Mouse (Mus musculus): ENCODE results near the gene Ttc32. TPM values are rescaled to one million over a fixed set of nuclear protein-coding genes. Genes with fewer than 3 reads are reported as not detected.

The Ttc32 gene
- total and polyA plus RNA-seq, 2 experiments from 2014 or later: 14.5 to 20.9 TPM

DNA sequence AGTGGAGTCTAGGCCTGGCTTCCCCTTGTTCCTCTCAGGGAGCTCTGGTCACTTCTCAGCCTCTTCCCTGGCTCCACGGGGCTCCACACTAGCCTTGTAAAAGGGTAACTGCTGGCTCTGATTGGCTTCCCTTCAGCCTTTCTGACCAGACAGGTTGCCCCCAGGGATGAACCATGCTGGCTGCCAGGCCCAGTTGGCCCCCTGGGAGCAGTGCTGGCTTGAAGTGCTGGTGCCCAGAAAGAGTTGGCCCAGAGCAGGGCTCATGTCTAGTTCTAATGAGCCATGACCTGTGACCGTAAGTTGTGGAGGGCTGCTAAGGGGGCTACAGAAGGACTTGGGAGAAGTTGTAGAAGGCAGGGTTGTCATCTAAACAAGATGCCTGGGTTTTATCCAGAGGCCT lies 24.2 kb downstream of the Ttc32 start:
- TF ChIP-seq CTCF (IDR thresholded peaks at IDR 0.05; ENCODE audit: low read depth): no peak
- no peak for TF ChIP-seq EP300 (IDR thresholded peaks at IDR 0.05; ENCODE audit: low read depth)
- H3K9ac ChIP-seq (replicated peaks; ENCODE audit: low read depth, low read length): no peak overlapping the region

GRCm38 (mm10) chr12:9055269-9055668 lies 25.5 kb downstream of the Ttc32 start:
- Histone ChIP-seq H3K27ac (ENCODE audit: low read depth) (no peak overlapping the region), H3K9me3 (replicated peaks; ENCODE audit: control insufficient read depth, low read length) (no peaks in the 10 kb centered on the region), H3K4me2 (ENCODE audit: low read depth, low read length) (no peak overlapping the region), H3K36me3 (replicated peaks; ENCODE audit: control insufficient read depth, insufficient read depth, low read length) (no peaks in the 10 kb centered on the region), H3K4me3 (ENCODE audit: low read depth, low read length) (no peak overlapping the region), H3K9ac (replicated peaks; ENCODE audit: low read depth, low read length) (no peak overlapping the region), H3K4me1 (ENCODE audit: control insufficient read depth, insufficient read depth) (no peaks in the 10 kb centered on the region), H3K27me3 (ENCODE audit: control insufficient read depth, insufficient read depth, low read length) (no peaks in the 10 kb centered on the region)
- TF ChIP-seq EP300 (IDR thresholded peaks at IDR 0.05; ENCODE audit: low read depth) (no peak), CTCF (IDR thresholded peaks at IDR 0.05; ENCODE audit: low read depth) (no peak)
- no peak for ATAC-seq (ENCODE audit: insufficient read depth, low read depth)
- DNase-seq (ENCODE audit: low spot score): no peak
- WGBS: 70% methylated on average over 11 of the region's 11 CpGs

More for the DNA sequence above, 24.2 kb downstream of the Ttc32 start:
- Histone ChIP-seq H3K4me1 (ENCODE audit: control insufficient read depth, insufficient read depth) (no peaks in the 10 kb centered on the region), H3K4me2 (ENCODE audit: low read depth, low read length) (no peak overlapping the region), H3K9me3 (replicated peaks; ENCODE audit: control insufficient read depth, low read length) (no peaks in the 10 kb centered on the region), H3K27me3 (ENCODE audit: control insufficient read depth, insufficient read depth, low read length) (no peaks in the 10 kb centered on the region), H3K36me3 (replicated peaks; ENCODE audit: control insufficient read depth, insufficient read depth, low read length) (no peaks in the 10 kb centered on the region), H3K27ac (ENCODE audit: low read depth) (no peak overlapping the region), H3K4me3 (ENCODE audit: low read depth, low read length) (no peak overlapping the region)
- WGBS: 74% methylated on average over 2 of the region's 2 CpGs
- DNase-seq (ENCODE audit: low spot score): no peak
- no peak for ATAC-seq (ENCODE audit: insufficient read depth, low read depth)

DNA sequence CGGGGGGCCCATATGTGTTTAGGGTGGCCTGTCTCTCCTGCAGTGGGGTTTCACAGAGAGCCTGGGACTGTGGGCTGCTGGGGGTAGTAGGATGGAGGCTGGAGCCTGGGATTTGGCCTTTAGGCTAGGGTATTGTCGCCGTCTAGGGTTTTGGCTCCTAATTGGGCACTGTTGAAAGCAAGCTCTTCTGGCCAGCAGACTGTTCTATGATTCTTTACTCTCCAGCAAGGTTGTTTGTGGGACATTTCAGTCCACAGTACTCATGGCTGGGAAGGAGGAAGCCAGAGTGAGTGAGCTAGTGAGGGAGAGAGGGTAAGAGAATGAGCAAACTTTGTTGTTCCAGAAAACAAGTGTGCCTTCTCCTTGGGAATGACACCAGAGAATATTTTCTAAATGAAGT lies 29.7 kb downstream of the Ttc32 start:
- no peak for TF ChIP-seq CTCF (IDR thresholded peaks at IDR 0.05; ENCODE audit: low read depth)
- no peak for TF ChIP-seq EP300 (IDR thresholded peaks at IDR 0.05; ENCODE audit: low read depth)
- Histone ChIP-seq H3K36me3 (replicated peaks; ENCODE audit: control insufficient read depth, insufficient read depth, low read length) (no peaks in the 10 kb centered on the region), H3K4me3 (ENCODE audit: low read depth, low read length) (no peak overlapping the region), H3K4me2 (ENCODE audit: low read depth, low read length) (no peak overlapping the region), H3K4me1 (ENCODE audit: control insufficient read depth, insufficient read depth) (no peaks in the 10 kb centered on the region), H3K27ac (ENCODE audit: low read depth) (no peak overlapping the region; the same call in 1 of the 2 replicates), H3K27me3 (ENCODE audit: control insufficient read depth, insufficient read depth, low read length) (no peaks in the 10 kb centered on the region), H3K9ac (replicated peaks; ENCODE audit: low read depth, low read length) (no peak overlapping the region), H3K9me3 (replicated peaks; ENCODE audit: control insufficient read depth, low read length) (no peaks in the 10 kb centered on the region)
- WGBS: 72% methylated on average over 3 of the region's 3 CpGs
- ATAC-seq (ENCODE audit: insufficient read depth, low read depth): no peak
- no peak for DNase-seq (ENCODE audit: low spot score)

GRCm38 (mm10) chr12:9059965-9060364 lies 30.2 kb downstream of the Ttc32 start:
- Histone ChIP-seq H3K4me2 (ENCODE audit: low read depth, low read length) (no peak overlapping the region), H3K27ac (ENCODE audit: low read depth) (no peak overlapping the region; the same call in 1 of the 2 replicates), H3K4me1 (ENCODE audit: control insufficient read depth, insufficient read depth) (no peaks in the 10 kb centered on the region), H3K4me3 (ENCODE audit: low read depth, low read length) (no peak overlapping the region), H3K36me3 (replicated peaks; ENCODE audit: control insufficient read depth, insufficient read depth, low read length) (no peaks in the 10 kb centered on the region), H3K27me3 (ENCODE audit: control insufficient read depth, insufficient read depth, low read length) (no peaks in the 10 kb centered on the region), H3K9ac (replicated peaks; ENCODE audit: low read depth, low read length) (no peak overlapping the region), H3K9me3 (replicated peaks; ENCODE audit: control insufficient read depth, low read length) (no peaks in the 10 kb centered on the region)
- no peak for DNase-seq (ENCODE audit: low spot score)
- TF ChIP-seq EP300 (IDR thresholded peaks at IDR 0.05; ENCODE audit: low read depth) (no peak), CTCF (IDR thresholded peaks at IDR 0.05; ENCODE audit: low read depth) (no peak)
- WGBS: 72% methylated on average over 9 of the region's 9 CpGs
- ATAC-seq (ENCODE audit: insufficient read depth, low read depth): no peak

GRCm38 (mm10) chr12:9063611-9064010 lies 33.8 kb downstream of the Ttc32 start:
- no peaks in the 10 kb centered on the region for H3K4me1 ChIP-seq (ENCODE audit: control insufficient read depth, insufficient read depth)
- no peak overlapping the region for H3K9ac ChIP-seq (replicated peaks; ENCODE audit: low read depth, low read length)
- no peaks in the 10 kb centered on the region for H3K27me3 ChIP-seq (ENCODE audit: control insufficient read depth, insufficient read depth, low read length)
- no peak for ATAC-seq (ENCODE audit: insufficient read depth, low read depth)
- TF ChIP-seq CTCF (IDR thresholded peaks at IDR 0.05; ENCODE audit: low read depth): no peak
- no peak for TF ChIP-seq EP300 (IDR thresholded peaks at IDR 0.05; ENCODE audit: low read depth)
- no peaks in the 10 kb centered on the region for H3K9me3 ChIP-seq (replicated peaks; ENCODE audit: control insufficient read depth, low read length)
- no peaks in the 10 kb centered on the region for H3K36me3 ChIP-seq (replicated peaks; ENCODE audit: control insufficient read depth, insufficient read depth, low read length)
- DNase-seq (ENCODE audit: low spot score): no peak
- WGBS: 76% methylated on average over 6 of the region's 6 CpGs
- no peak overlapping the region for H3K4me3 ChIP-seq (ENCODE audit: low read depth, low read length)
- no peak overlapping the region for H3K4me2 ChIP-seq (ENCODE audit: low read depth, low read length)
- H3K27ac ChIP-seq (ENCODE audit: low read depth): no peak overlapping the region

GRCm38 (mm10) chr12:9071058-9071457 lies 41.3 kb downstream of the Ttc32 start:
- Histone ChIP-seq H3K9ac (replicated peaks; ENCODE audit: low read depth, low read length) (no peak overlapping the region), H3K9me3 (replicated peaks; ENCODE audit: control insufficient read depth, low read length) (no peaks in the 10 kb centered on the region), H3K4me3 (ENCODE audit: low read depth, low read length) (no peak overlapping the region), H3K4me1 (ENCODE audit: control insufficient read depth, insufficient read depth) (no peaks in the 10 kb centered on the region), H3K36me3 (replicated peaks; ENCODE audit: control insufficient read depth, insufficient read depth, low read length) (no peaks in the 10 kb centered on the region), H3K27ac (ENCODE audit: low read depth) (no peak overlapping the region), H3K27me3 (ENCODE audit: control insufficient read depth, insufficient read depth, low read length) (no peaks in the 10 kb centered on the region), H3K4me2 (ENCODE audit: low read depth, low read length) (no peak overlapping the region)
- DNase-seq (ENCODE audit: low spot score) (no peak), ATAC-seq (ENCODE audit: insufficient read depth, low read depth) (no peak)
- TF ChIP-seq CTCF (IDR thresholded peaks at IDR 0.05; ENCODE audit: low read depth) (no peak), EP300 (IDR thresholded peaks at IDR 0.05; ENCODE audit: low read depth) (no peak)
- 75% methylated on average over 1 of the region's 1 CpGs for WGBS

Data from heart, postnatal 0 days (tissue).